ENCODE assay signal across 13 mouse cellular contexts in the genomic region with DNA sequence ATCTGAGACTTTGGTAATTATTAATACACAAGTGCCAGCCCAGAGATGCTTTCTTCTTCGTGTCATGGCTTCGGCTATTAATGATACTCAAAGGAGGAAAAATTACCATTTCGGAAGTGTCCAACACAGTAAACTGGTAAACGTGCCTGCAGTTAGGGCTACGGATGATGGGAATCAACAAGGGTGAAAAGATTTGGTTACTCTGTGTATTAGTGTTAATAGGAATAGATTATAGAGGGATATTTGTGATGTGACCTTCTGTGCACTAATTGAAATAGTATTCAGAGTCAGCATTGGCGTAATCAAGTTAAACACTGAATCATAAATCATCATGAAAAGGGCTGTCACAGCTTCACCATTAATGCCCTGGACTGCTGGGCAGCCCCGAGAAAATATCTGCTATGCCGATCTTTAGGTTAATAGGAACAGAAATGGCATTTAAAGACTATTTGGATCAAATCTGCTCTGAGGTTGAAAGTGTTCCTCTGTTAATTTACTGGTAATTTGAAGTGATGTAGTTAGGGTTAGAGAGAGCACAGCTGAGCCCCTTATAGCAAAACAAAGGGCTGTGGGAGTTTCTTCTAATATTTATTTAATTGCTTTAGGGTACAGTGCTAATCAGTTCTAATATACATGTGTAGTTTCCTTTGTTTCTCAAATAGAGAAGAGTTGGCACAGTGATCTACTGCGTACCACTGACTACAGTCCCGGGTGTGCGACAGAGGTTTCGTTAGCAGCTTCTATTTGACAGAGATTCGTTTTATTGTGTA.
DNase-seq lines count a peak whose midpoint lies in the region; ATAC-seq lines count a peak whose summit lies in the region.
"Had no signal": no experiment of that assay in that cellular context is flagged by ENCODE, and none has a peak within 500 bp of the region (broad histone marks: within the 10 kb centered on the region; RNA-seq: fewer than 3 reads in every experiment).

No protein-coding gene starts in this region.

- DNase-seq in midbrain, embryonic 14.5 days = no peak
- DNase-seq in hindlimb bud, embryonic 11.5 days (ENCODE audit: extremely low spot score, low read depth, low spot score) = peak; percentile 54
- no peak for DNase-seq in adrenal gland, adult 18-20 months (ENCODE audit: low spot score in 2 of 2)
- no peak for DNase-seq in adrenal gland, postnatal 25 days
- no peak for DNase-seq in thymus, postnatal 36 days
- DNase-seq: cerebellum, adult 11-12 months; kidney, postnatal 14 days; left cerebral cortex, postnatal 4 days had no signal

- H3K9ac ChIP-seq in midbrain, embryonic 16.5 days (ENCODE audit: low read depth, low read length) = no peak overlapping the region
- no peak overlapping the region for H3K9ac ChIP-seq in midbrain, embryonic 14.5 days (replicated peaks; ENCODE audit: low read length)
- H3K9ac ChIP-seq in forebrain, embryonic 16.5 days (replicated peaks; ENCODE audit: low read depth, low read length) = no peak overlapping the region
- H3K9ac ChIP-seq: liver, embryonic 14.5 days had no signal

- no peaks in the 10 kb centered on the region for H3K9me3 ChIP-seq in midbrain, embryonic 16.5 days (replicated peaks; ENCODE audit: control insufficient read depth, low read length, poor library complexity, severe bottlenecking)
- H3K9me3 ChIP-seq in midbrain, embryonic 14.5 days (ENCODE audit: control insufficient read depth, low read length) = no peaks in the 10 kb centered on the region
- no peaks in the 10 kb centered on the region for H3K9me3 ChIP-seq in forebrain, embryonic 16.5 days (ENCODE audit: control insufficient read depth, low read length)

- H3K36me3 ChIP-seq in midbrain, embryonic 16.5 days (ENCODE audit: control insufficient read depth, insufficient read depth, low read length) = no peaks in the 10 kb centered on the region
- H3K36me3 ChIP-seq in midbrain, embryonic 14.5 days (ENCODE audit: control insufficient read depth, insufficient read depth, low read length) = no peaks in the 10 kb centered on the region
- no peaks in the 10 kb centered on the region for H3K36me3 ChIP-seq in forebrain, embryonic 16.5 days (ENCODE audit: control insufficient read depth, insufficient read depth)
- H3K36me3 ChIP-seq: G1E had no signal

- H3K27me3 ChIP-seq in midbrain, embryonic 16.5 days (ENCODE audit: control insufficient read depth, insufficient read depth, low read depth, low read length) = no peaks in the 10 kb centered on the region
- H3K27me3 ChIP-seq in midbrain, embryonic 14.5 days (ENCODE audit: control insufficient read depth, insufficient read depth, low read length) = no peaks in the 10 kb centered on the region
- peaks cover 5% of the 10 kb centered on the region for H3K27me3 ChIP-seq in forebrain, embryonic 16.5 days (replicated peaks; ENCODE audit: control insufficient read depth, insufficient read depth, low read length)

- H3K4me1 ChIP-seq in midbrain, embryonic 16.5 days (ENCODE audit: control insufficient read depth, insufficient read depth, low read length) = 0 out of 2 replicates have a peak, but pooled peaks cover 4% of the 10 kb centered on the region
- H3K4me1 ChIP-seq in midbrain, embryonic 14.5 days (ENCODE audit: control insufficient read depth, insufficient read depth, low read length) = no peaks in the 10 kb centered on the region
- H3K4me1 ChIP-seq in forebrain, embryonic 16.5 days (replicated peaks; ENCODE audit: control insufficient read depth, insufficient read depth, low read length) = peaks cover 2% of the 10 kb centered on the region; the same call in 1 of the 2 replicates

- H3K27ac ChIP-seq in midbrain, embryonic 16.5 days (ENCODE audit: low read length) = no peak overlapping the region
- H3K27ac ChIP-seq in midbrain, embryonic 14.5 days (replicated peaks; ENCODE audit: low read depth, low read length) = no peak overlapping the region
- H3K27ac ChIP-seq in forebrain, embryonic 16.5 days (ENCODE audit: low read length) = no peak overlapping the region
- H3K27ac ChIP-seq: liver, embryonic 14.5 days had no signal

- no peak overlapping the region for H3K4me3 ChIP-seq in midbrain, embryonic 16.5 days (ENCODE audit: low read depth, low read length)
- no peak overlapping the region for H3K4me3 ChIP-seq in midbrain, embryonic 14.5 days (replicated peaks; ENCODE audit: low read depth, low read length)
- no peak overlapping the region for H3K4me3 ChIP-seq in forebrain, embryonic 16.5 days (replicated peaks; ENCODE audit: low read length)

- 60% methylated on average over 13 of the region's 13 CpGs for WGBS in midbrain, embryonic 16.5 days
- 65% methylated on average over 13 of the region's 13 CpGs for WGBS in midbrain, embryonic 14.5 days
- 34% methylated on average over 13 of the region's 13 CpGs for WGBS in forebrain, embryonic 16.5 days

- H3K4me2 ChIP-seq in midbrain, embryonic 16.5 days (ENCODE audit: low read length) = no peak overlapping the region
- H3K4me2 ChIP-seq in midbrain, embryonic 14.5 days (ENCODE audit: low read length) = no peak overlapping the region
- no peak overlapping the region for H3K4me2 ChIP-seq in forebrain, embryonic 16.5 days (ENCODE audit: low read length)

- ATAC-seq in midbrain, embryonic 16.5 days = 0 out of 2 replicates have a peak, but pooled peaks have one; percentile 48
- ATAC-seq in midbrain, embryonic 14.5 days (ENCODE audit: low FRiP score, low TSS enrichment) = no peak
- peak; percentile 52; the same call in 1 of the 2 replicates for ATAC-seq in forebrain, embryonic 16.5 days
- ATAC-seq: intestine, postnatal 0 days had no signal
